Comparison of ENCODE assay signal across 29 mouse cellular contexts in genomic region chr10:94241346-94241745, GRCm38 (mm10). TPM values are rescaled to one million over a fixed set of nuclear protein-coding genes. Genes with fewer than 3 reads are reported as not detected.
"Had no signal": no experiment of that assay in that cellular context is flagged by ENCODE, and none has a peak within 500 bp of the region (broad histone marks: within the 10 kb centered on the region; RNA-seq: fewer than 3 reads in every experiment).

No protein-coding gene starts in this region.

- H3K4me1 ChIP-seq: liver, embryonic 12.5 days; liver, embryonic 15.5 days; midbrain, embryonic 12.5 days; neural tube, embryonic 12.5 days; neural tube, embryonic 15.5 days; stomach, embryonic 15.5 days had no signal

- H3K36me3 ChIP-seq: limb, embryonic 10.5 days; limb, embryonic 13.5 days; liver, embryonic 12.5 days; liver, embryonic 15.5 days; midbrain, embryonic 12.5 days; midbrain, embryonic 15.5 days; neural tube, embryonic 12.5 days; neural tube, embryonic 15.5 days; stomach, embryonic 15.5 days had no signal

- H3K27ac ChIP-seq: kidney, postnatal 0 days; layer of hippocampus, adult 2 months; limb, embryonic 10.5 days; limb, embryonic 13.5 days; liver, embryonic 12.5 days; liver, embryonic 15.5 days; midbrain, embryonic 12.5 days; midbrain, embryonic 15.5 days; neural tube, embryonic 12.5 days; neural tube, embryonic 15.5 days; stomach, embryonic 15.5 days had no signal

- ATAC-seq: liver, embryonic 12.5 days; midbrain, embryonic 15.5 days had no signal

- DNase-seq: kidney, adult 2 months; kidney, postnatal 25 days; layer of hippocampus, adult 9-11 months; liver; lung, adult 18-20 months; lung, postnatal 14 days; lung, postnatal 4 days; right cerebral cortex, adult 18-20 months; right cerebral cortex, postnatal 14 days; spleen, adult 18-20 months had no signal

- H3K4me2 ChIP-seq: limb, embryonic 13.5 days; liver, embryonic 12.5 days; liver, embryonic 15.5 days; midbrain, embryonic 12.5 days; midbrain, embryonic 15.5 days; neural tube, embryonic 12.5 days; neural tube, embryonic 15.5 days; stomach, embryonic 15.5 days had no signal

- H3K4me3 ChIP-seq: layer of hippocampus, adult 2 months; limb, embryonic 10.5 days; limb, embryonic 13.5 days; liver, embryonic 12.5 days; liver, embryonic 15.5 days; midbrain, embryonic 12.5 days; midbrain, embryonic 15.5 days; neural tube, embryonic 12.5 days; neural tube, embryonic 15.5 days; stomach, embryonic 15.5 days had no signal

- H3K27me3 ChIP-seq: limb, embryonic 13.5 days; liver, embryonic 15.5 days; midbrain, embryonic 12.5 days; midbrain, embryonic 15.5 days; neural tube, embryonic 12.5 days; neural tube, embryonic 15.5 days; stomach, embryonic 15.5 days had no signal

- H3K9me3 ChIP-seq: limb, embryonic 10.5 days; limb, embryonic 13.5 days; liver, embryonic 12.5 days; liver, embryonic 15.5 days; midbrain, embryonic 12.5 days; midbrain, embryonic 15.5 days; neural tube, embryonic 12.5 days; neural tube, embryonic 15.5 days; stomach, embryonic 15.5 days had no signal

- H3K9ac ChIP-seq: limb, embryonic 13.5 days; liver, embryonic 12.5 days; liver, embryonic 15.5 days; midbrain, embryonic 12.5 days; midbrain, embryonic 15.5 days; neural tube, embryonic 12.5 days; neural tube, embryonic 15.5 days; stomach, embryonic 15.5 days had no signal

RNA-seq across cellular contexts. Expression of gene Gm4792, which starts 57.2 kb away (rescaled TPM):
- total RNA-seq: layer of hippocampus, adult 2 months; layer of hippocampus, postnatal 25 days; left cerebral cortex, adult 18-20 months; left cerebral cortex, postnatal 25 days; megakaryocyte progenitor cell, adult 5-6 weeks; megakaryocyte-erythroid progenitor cell, adult 5-6 weeks had no signal
- polyA plus RNA-seq: kidney, adult 2 months; kidney, embryonic 14.5 days; kidney, postnatal 0 days; large intestine, adult 2 months; limb, embryonic 10.5 days; limb, embryonic 13.5 days; liver, embryonic 12.5 days; liver, embryonic 15.5 days; lung, embryonic 16.5 days; midbrain, embryonic 15.5 days; stomach, embryonic 15.5 days had no signal
